Mouse (Mus musculus) embryonic facial prominence, embryonic 11.5 days (tissue): ENCODE results near the gene Trabd2b. TPM values are rescaled to one million over a fixed set of nuclear protein-coding genes. Genes with fewer than 3 reads are reported as not detected.
A peak's percentile ranks its signal among the peaks of the same experiment; 100 is the strongest.

Source experiments
- ATAC-seq: fragments of 200-750 bp; cut with Nextera tagmentation; replicated peaks from 2 replicates; pipeline ENCODE4 v1.8.0; 2017; ENCODE audit warnings: low read depth; ENCODE audit not compliant: insufficient number of reproducible peaks, low FRiP score, low TSS enrichment
- DNase-seq: peaks from one replicate; pipeline ENCODE4 v3.0.0-alpha.2; 2015; ENCODE audit warnings: low spot score
- H3K27ac ChIP-seq: fragments of 300-500 bp; sonication (generic); replicated peaks from 2 replicates; pipeline ENCODE4 v1.5.1; 2014; ENCODE audit warnings: mild to moderate bottlenecking, low read depth, low read length, control low read depth
- H3K27me3 ChIP-seq: fragments of 300-500 bp; sonication (generic); 2 replicates; pipeline ENCODE4 v1.6.1; 2014; ENCODE audit warnings: mild to moderate bottlenecking, low read length, moderate library complexity, mixed read lengths; ENCODE audit not compliant: control insufficient read depth, insufficient read depth
- H3K36me3 ChIP-seq: fragments of 300-500 bp; sonication (generic); replicated peaks from 2 replicates; pipeline ENCODE4 v1.6.1; 2014; ENCODE audit warnings: low read depth, mild to moderate bottlenecking, low read length, moderate library complexity, mixed read lengths; ENCODE audit not compliant: control insufficient read depth, insufficient read depth
- H3K4me1 ChIP-seq: fragments of 300-500 bp; sonication (generic); 2 replicates; pipeline ENCODE4 v1.6.1; 2014; ENCODE audit warnings: low read length, mixed read lengths; ENCODE audit not compliant: control insufficient read depth, insufficient read depth
- H3K4me2 ChIP-seq: fragments of 300-500 bp; sonication (generic); 2 replicates; pipeline ENCODE4 v1.6.1; 2014; ENCODE audit warnings: low read depth, mild to moderate bottlenecking, control low read depth, low read length, moderate library complexity
- H3K4me3 ChIP-seq: fragments of 300-500 bp; sonication (generic); 2 replicates; pipeline ENCODE4 v1.5.1; 2014; ENCODE audit warnings: low read depth, low read length, control low read depth
- H3K9ac ChIP-seq: fragments of 300-500 bp; sonication (generic); replicated peaks from 2 replicates; pipeline ENCODE4 v1.6.1; 2014; ENCODE audit warnings: mild to moderate bottlenecking, control low read depth, low read length
- H3K9me3 ChIP-seq: fragments of 300-500 bp; sonication (generic); replicated peaks from 2 replicates; pipeline ENCODE4 v1.6.1; 2016; ENCODE audit warnings: mild to moderate bottlenecking, low read length, inconsistent platforms, mixed read lengths; ENCODE audit not compliant: control insufficient read depth
- WGBS: fragments of 180-500 bp; shearing (Covaris S2); extraction: QIAGEN DNeasy Blood & Tissue Kit; methylation state at CpG from one replicate; pipeline ENCODE4 v1.1.7; 2014; 5-methylcytosine and 5-hydroxymethylcytosine counted together
- polyA plus RNA-seq: library from polyadenylated mRNA; unstranded; fragments of >200 nt; fragmentation: Nextera tagmentation; extraction: Ambion mirVana; gene quantifications from 2 replicates; pipeline ENCODE4 v1.2.1, GENCODE M21; 2014

Trabd2b gene
- polyA plus RNA-seq, 1 experiment from 2014 or later: 0.65 TPM

DNA sequence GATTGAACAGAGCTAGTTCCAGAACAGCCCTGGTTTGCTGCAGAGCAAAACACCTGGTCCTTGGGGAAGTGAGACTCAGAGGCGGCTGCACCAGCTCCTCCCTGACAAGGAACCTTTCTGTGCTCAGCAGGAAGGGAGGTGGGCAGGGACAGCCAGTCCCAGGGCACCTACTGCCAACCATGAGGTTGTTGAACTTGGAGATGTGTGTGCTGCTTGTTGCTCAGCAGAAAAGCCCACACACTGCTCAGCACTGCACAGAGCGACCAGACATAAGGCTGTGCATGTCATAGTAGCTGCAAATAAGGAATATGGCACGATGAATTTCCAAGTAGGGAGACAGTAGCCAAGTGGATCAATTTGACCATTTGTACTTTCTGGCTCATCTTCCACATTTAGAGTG is 81.2 kb downstream of the Trabd2b start:
- 68% methylated on average over 3 of the region's 3 CpGs for WGBS
- no peak overlapping the region for H3K9ac ChIP-seq
- ATAC-seq: no peak
- H3K4me1 ChIP-seq: no peaks in the 10 kb centered on the region
- H3K36me3 ChIP-seq: no peaks in the 10 kb centered on the region
- no peak overlapping the region for H3K27ac ChIP-seq
- no peaks in the 10 kb centered on the region for H3K9me3 ChIP-seq
- no peaks in the 10 kb centered on the region for H3K27me3 ChIP-seq
- no peak overlapping the region for H3K4me3 ChIP-seq
- no peak for DNase-seq
- no peak overlapping the region for H3K4me2 ChIP-seq

DNA sequence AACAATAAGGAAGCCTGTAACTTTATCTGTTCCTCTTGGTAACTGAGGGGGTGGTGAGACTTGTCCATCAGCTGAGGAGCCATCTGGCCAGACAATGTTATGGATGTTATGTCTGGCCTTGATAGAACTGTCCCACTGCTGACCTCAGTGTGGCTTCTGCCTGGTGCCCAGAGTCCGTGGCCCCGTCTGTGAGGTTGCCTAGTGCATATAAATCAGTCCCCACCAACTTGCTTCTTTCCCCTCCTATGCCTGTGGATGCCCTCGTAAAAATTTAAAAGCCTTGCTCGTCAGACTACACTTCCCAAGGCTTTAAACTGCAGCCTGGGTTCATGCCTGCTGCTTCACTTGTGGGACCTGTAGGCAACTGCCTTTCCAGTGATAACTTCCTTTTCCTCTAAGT is 85.6 kb downstream of the Trabd2b start:
- Histone ChIP-seq H3K27ac (no peak overlapping the region), H3K27me3 (no peaks in the 10 kb centered on the region), H3K4me1 (no peaks in the 10 kb centered on the region), H3K36me3 (no peaks in the 10 kb centered on the region), H3K9ac (no peak overlapping the region), H3K4me2 (no peak overlapping the region), H3K4me3 (no peak overlapping the region), H3K9me3 (no peaks in the 10 kb centered on the region)
- ATAC-seq (no peak), DNase-seq (no peak)
- 83% methylated on average over 4 of the region's 4 CpGs for WGBS

DNA sequence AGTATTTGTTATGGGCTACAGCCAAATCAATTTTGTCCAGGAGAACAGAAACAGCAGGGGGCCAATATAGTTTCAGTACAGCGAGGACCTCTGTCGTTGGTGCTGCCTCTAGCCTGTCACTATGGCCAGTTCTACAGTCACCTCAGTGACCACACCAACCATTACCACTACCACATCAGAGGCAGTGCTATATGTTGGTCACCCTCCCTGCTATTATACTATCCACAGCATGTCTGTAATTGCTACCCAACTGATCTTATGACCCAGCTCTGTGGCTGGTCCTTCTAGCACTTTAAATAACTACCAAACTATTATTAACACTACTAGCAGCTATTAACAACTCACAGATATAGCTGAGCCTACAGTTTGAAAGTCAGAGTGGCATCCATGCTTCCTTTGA is 87.5 kb downstream of the Trabd2b start:
- H3K4me3 ChIP-seq: no peak overlapping the region
- DNase-seq (no peak), ATAC-seq (no peak)
- 83% methylated on average over 2 of the region's 2 CpGs for WGBS
- no peak overlapping the region for H3K27ac ChIP-seq
- no peaks in the 10 kb centered on the region for H3K27me3 ChIP-seq
- H3K4me1 ChIP-seq: no peaks in the 10 kb centered on the region
- no peak overlapping the region for H3K4me2 ChIP-seq
- no peaks in the 10 kb centered on the region for H3K36me3 ChIP-seq
- H3K9ac ChIP-seq: no peak overlapping the region
- H3K9me3 ChIP-seq: no peaks in the 10 kb centered on the region

DNA sequence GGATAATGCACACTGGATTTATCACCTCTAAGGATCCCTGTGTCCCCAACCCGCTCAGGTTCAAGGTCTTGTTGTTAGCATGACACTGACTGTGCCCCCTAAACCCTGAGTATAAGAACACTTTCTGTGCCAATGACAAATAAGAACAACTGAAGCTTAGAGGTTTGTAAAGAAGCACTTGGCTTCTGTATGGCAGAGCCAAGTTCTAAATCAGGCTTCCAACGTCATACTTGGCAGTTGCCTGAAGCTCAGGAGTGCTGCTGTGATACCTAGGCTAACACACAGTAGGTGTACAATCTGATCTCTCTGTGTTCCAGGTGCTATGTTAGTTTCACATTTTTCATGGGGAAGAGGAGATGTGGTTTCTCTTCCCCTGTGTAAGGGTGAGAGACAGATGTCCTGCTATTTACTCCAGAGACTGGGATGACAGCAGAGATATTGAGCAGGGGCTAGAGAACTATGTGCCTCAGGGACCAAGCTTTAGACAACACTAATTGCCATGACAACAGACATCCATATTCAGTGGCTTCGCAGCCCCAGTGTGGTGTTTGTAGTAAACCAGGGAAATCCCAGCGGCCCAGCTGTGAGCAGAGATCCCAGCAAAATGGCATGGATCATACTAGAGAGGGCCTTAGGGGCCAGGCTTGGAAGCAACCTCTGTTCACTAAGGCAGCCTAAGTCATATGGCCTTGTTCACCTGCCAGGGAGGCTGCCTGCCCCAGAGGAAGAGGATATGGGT is 89.3 kb downstream of the Trabd2b start:
- DNase-seq (no peak), ATAC-seq (peak; percentile 64)
- WGBS: 60% methylated on average over 4 of the region's 4 CpGs
- Histone ChIP-seq H3K27ac (no peak overlapping the region), H3K4me3 (no peak overlapping the region), H3K27me3 (no peaks in the 10 kb centered on the region), H3K4me2 (no peak overlapping the region), H3K9me3 (no peaks in the 10 kb centered on the region), H3K9ac (no peak overlapping the region), H3K36me3 (no peaks in the 10 kb centered on the region), H3K4me1 (no peaks in the 10 kb centered on the region)

DNA sequence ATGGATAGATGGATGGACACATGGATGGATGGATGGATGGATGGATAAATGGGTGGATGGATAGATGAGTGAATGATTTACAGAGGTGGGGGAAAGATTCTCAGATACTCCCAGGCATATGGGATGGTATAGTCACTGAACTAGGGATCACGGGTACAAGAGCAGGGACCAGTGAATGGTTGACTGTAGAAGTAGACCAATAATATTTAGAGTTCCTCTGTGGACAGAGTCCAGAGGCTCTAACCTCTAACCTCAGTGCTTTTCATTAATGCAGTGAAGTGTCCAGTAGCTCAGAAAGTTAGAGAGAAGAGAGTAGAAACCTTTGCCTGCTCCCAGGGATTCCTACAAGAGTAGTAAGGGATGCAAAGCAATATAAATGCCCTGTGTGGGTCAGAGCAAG is 93.1 kb downstream of the Trabd2b start:
- no peak overlapping the region for H3K4me2 ChIP-seq
- H3K27ac ChIP-seq: no peak overlapping the region
- H3K9me3 ChIP-seq: no peaks in the 10 kb centered on the region
- 93% methylated on average over 1 of the region's 1 CpGs for WGBS
- H3K27me3 ChIP-seq: no peaks in the 10 kb centered on the region
- H3K36me3 ChIP-seq: no peaks in the 10 kb centered on the region
- ATAC-seq: no peak
- H3K4me1 ChIP-seq: no peaks in the 10 kb centered on the region
- H3K4me3 ChIP-seq: no peak overlapping the region
- H3K9ac ChIP-seq: no peak overlapping the region
- no peak for DNase-seq

DNA sequence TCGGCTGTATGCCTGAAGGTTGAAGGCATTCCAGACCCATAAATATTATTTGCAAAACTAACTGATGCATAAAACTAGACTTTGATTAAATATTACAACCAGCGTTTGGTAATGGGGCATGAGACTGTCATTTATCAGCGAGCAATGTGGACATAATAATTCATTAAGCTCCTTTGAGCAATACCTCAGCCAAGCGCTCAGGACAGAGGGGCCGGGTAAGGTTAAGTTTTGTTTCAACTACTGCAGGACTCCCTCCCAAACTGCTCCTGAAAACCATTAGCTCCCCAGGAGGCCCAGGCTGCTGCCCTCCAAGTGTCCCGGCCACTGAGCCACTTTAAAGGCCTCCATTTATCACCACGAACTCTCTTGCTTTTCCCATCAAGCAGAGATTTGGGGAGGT is 93.8 kb downstream of the Trabd2b start:
- Histone ChIP-seq H3K9me3 (no peaks in the 10 kb centered on the region), H3K4me3 (no peak overlapping the region), H3K4me1 (no peaks in the 10 kb centered on the region), H3K27me3 (no peaks in the 10 kb centered on the region), H3K4me2 (no peak overlapping the region), H3K9ac (no peak overlapping the region), H3K27ac (no peak overlapping the region), H3K36me3 (no peaks in the 10 kb centered on the region)
- ATAC-seq: no peak
- 79% methylated on average over 7 of the region's 7 CpGs for WGBS
- no peak for DNase-seq

DNA sequence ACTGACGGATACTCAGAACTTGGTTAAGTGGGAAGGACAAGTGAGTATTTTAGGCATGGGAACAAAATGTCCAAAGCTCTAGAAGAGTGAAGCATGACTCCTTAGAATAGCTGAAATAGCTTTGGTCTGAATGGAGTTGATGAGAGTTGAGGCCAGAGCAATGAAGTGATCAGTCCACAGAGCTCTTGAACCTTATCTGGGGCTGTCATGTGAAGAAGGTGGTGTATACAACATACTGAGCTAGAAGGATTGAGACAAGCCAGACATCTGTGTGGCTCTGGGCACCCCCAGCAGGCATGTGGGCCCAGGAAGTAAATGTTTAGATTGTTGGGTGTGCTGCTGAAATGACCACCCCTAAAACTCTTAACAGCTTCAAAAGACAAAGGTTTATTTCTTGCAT is 94.5 kb downstream of the Trabd2b start:
- WGBS: 100% methylated on average over 1 of the region's 1 CpGs
- no peak overlapping the region for H3K9ac ChIP-seq
- no peaks in the 10 kb centered on the region for H3K9me3 ChIP-seq
- no peak for ATAC-seq
- no peak overlapping the region for H3K27ac ChIP-seq
- no peak overlapping the region for H3K4me3 ChIP-seq
- no peak overlapping the region for H3K4me2 ChIP-seq
- H3K4me1 ChIP-seq: no peaks in the 10 kb centered on the region
- no peaks in the 10 kb centered on the region for H3K36me3 ChIP-seq
- DNase-seq: no peak
- H3K27me3 ChIP-seq: no peaks in the 10 kb centered on the region

DNA sequence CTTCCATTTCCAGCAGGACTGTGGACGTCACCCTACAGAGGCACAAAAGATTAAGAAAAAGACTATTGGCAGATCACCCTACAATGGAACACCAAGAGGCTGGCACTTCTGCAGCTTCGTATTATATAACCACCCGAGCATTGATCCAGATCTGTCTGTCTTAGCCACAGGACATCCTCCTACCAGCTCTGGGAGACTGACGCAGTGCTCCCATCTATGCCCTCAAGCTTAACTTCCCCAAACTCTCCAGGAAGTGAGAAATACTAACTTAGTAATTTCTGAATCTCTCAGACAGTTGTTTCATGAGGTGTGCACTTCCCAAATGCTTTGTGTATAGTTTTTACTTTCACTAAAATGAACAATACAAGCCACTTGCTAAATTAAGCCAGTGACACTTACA is 95.1 kb downstream of the Trabd2b start:
- no peak overlapping the region for H3K4me2 ChIP-seq
- DNase-seq: no peak
- WGBS: 84% methylated on average over 4 of the region's 4 CpGs

More for the DNA sequence above, 95.1 kb downstream of the Trabd2b start:
- Histone ChIP-seq H3K27ac (no peak overlapping the region), H3K4me1 (no peaks in the 10 kb centered on the region), H3K9ac (no peak overlapping the region), H3K9me3 (no peaks in the 10 kb centered on the region), H3K36me3 (no peaks in the 10 kb centered on the region), H3K27me3 (no peaks in the 10 kb centered on the region), H3K4me3 (no peak overlapping the region)
- no peak for ATAC-seq
